Mouse (Mus musculus): ENCODE measurements around the gene Ddo.
A peak's percentile ranks its signal among the peaks of the same experiment; 100 is the strongest.

Gene Ddo

DNA sequence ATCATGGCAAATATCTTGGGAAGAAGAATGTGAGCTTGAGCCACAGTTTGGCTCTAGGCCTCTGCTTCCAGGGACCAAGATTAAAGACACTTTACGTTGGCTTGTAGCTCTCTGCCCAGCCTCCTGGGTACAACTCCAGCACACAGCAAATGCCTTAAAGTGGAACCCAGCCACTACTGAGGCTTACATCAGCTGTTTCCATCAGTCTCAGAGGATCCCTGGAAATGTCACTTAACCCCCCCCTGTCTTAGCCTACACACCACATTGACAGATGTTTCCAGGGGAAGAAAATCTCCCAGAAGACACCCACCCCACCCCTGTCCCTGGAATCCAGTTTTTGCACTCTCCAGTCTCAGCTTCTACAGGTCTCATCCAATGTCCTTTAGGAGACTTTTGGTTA, 37.1 kb downstream of the Ddo start:
- DNase-seq = no peak

DNA sequence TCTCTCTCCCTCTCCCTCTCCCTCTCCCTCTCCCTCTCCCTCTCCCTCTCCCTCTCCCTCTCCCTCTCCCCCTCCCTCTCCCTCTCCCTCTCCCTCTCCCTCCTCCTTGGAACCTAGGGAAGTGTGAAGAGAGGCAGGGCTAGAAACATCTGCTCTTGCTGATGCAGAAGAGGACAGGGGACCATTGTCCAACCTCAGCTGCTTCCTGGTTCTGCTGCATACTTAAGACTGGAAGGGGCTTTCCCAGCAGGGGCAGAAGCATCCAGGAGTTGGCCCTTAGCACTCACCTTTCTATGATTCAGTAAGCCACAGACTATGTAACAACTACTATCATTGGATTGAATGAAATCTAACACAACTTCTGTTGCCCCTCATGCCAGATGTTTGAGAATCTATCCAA, 38.8 kb downstream of the Ddo start:
- no peak for DNase-seq

DNA sequence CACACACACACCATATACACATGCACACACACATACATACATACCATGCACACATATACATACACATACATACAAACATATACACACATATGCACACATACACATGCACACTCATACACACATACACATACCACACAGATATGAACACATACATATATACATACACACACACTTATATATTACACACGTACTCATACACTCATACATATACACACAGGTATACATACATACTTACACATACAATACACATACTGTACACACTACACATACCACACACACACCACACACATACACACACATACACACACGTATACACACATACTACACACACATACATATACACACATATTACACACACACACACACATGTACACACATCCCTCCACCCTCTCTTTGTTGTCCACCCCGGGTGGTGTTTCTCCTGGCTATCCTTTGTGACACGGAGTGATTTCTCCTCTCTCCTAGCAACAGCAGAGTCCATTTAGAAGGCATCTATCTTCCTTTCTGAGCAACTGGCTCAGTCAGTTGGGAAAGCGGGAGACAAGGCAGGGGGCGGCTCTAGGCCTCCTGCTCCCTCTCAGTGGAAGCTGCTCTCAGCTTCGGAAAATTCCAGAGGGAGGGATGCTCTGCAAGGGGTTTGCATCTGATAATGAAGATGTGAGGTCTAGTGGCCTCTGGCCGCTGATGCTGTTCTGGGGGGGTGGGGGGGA, 42.9 kb downstream of the Ddo start:
- DNase-seq = no peak

DNA sequence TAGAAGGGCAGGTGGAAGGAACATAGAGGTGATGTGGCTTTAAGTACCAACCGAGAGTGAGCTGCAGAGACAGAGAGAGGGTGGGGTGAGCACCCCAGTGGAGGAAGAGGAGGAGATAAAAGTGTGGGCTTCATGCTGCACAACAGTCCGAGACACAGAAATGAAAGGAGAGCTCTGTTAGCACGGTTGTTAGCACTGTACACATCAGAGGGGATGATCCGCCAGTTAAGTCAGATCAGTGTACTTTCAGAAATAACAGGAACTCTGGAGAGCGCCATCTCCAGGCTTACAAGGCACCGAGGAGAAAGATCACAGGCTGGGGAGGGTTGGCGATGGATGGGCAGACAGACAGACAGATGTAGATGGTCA, 43.5 kb downstream of the Ddo start:
- DNase-seq = no peak

DNA sequence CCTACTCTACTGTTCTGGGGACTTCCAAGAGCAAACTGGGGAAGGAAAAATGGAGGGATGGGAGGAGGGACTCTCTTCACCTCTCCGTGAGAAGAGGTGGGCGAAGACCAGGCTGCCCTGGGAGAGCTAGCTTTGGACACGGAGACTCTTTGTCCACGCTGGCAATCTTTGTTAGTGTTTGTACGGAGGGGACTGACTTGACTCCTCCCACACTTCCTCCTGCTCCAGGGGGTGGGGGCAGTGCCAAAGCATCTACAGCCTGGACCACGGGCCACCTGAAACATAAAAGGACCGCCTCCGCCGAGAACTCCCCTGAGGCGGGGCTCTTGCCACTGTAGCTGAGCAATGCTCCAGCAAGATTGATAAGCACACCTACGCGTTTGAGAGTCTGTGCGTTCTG, 44.3 kb downstream of the Ddo start:
- DNase-seq = no peak

DNA sequence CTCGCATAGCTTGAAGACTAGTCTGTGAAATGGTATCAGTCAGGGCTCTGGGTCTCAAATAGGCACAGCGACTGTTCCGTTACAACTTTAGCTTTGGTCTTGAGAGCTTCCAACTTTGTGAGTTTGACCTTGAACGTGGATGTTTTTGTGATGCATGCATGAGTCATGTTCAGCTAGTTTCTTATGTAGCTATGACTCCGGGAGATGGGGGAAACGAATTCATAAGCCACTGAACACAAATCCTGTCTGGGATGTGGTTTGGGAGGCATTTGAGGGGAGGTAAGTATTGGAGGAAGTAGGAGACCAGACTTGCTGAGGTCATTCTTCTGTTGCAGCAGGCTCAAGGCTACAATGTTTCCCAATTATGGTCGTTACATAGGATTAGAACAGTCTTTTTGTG, 46.1 kb downstream of the Ddo start:
- DNase-seq = no peak

DNA sequence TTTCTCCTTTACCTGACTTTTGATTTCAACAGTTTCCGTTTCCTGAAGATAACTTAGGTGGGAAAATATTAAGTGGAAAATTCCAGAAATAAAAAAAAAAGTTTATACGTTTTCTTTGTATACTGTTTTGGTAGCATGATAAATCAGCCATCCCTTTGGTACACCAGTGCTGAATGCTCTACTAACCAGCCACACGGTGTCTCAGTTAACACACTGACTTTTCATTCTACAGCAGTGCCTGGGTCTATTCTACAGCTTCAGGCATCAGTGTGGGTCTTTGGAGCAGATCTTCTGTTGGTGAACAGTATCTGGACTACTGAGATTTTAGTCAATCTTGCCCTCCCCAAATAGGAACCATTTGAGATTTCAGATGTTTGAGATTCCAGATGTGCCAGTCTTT, 48.7 kb downstream of the Ddo start:
- no peak for DNase-seq

DNA sequence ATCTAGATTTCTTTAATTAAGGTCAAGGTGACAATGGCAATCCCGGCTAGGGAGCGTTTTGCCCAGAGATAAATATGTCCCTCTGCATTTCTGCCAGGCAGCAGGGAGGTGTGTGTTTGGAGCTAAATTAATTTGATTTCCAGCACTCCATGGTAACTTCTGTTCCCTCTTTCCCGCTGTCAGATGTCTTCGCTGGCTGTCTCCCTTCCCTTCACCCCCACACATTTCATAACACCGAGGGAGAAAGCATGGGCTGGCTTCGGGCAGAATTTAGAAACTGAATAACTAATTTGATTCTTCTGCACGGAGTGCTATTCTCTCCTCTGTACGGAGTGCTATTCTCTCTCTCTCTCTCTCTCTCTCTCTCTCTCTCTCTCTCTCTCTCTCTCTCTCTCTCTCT, 52.7 kb downstream of the Ddo start:
- DNase-seq = peak; percentile 32

DNA sequence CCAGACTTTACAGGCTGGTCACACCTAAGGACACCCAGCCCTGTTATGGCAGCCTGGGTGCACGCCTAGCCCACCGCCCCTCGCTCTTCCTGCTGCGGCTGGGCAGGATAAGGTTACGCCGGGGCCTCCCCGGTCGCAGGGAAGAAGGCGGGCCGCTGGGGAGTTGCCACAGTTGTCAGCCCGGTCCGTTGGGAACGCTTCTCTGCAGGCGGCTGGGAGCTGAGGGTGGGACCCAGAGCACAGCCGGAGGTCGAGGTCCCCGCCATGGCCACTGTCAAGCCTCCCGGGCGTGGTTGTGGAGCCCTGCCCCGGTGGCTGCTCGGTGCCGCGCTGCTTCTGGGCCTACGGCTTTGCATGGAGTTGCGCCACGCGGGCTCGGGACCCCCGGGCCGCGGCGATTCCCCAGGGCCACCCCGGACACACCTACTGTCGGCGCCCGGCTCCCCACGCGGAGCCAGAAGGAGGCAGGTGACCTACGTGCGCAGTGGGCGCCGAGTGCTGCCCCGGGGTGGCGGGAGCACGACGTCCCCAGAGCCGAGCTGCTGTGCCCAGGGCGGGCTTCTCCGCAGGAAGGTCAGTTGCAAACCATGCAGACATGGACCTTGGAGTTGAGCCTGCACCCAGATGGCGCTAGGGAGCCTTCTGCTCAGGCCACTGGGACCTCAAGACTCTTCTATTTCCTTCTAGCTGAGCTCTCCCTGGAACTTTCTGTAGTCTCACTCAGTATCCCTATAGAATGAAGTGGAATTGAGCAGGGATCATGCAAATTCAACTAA, 53.5 kb downstream of the Ddo start, which contains the start of gene Mettl24:
Mettl24 (plus strand) TSS at position 191 of the 776 bp plus-strand sequence.
- DNase-seq = peak; percentile 80

DNA sequence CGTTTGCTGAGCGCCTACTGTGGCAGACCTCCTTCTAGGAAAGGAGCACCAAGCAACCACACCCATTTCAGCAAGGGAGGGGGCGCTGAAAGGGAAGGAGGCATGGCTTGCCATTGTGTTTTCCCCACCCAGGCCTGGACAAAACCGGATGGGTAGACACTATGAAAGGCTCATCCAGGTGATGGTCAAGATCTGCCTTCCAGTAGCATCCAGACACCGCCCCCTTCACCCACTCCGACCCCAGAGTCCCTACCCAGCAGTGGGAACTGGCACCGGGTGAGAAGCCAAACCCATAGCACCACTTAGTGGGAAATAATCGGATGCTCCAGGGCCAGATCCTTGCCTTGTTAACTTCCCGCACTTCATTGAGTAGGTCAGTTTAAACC, 54.0 kb downstream of the Ddo start:
- peak; percentile 16 for DNase-seq

DNA sequence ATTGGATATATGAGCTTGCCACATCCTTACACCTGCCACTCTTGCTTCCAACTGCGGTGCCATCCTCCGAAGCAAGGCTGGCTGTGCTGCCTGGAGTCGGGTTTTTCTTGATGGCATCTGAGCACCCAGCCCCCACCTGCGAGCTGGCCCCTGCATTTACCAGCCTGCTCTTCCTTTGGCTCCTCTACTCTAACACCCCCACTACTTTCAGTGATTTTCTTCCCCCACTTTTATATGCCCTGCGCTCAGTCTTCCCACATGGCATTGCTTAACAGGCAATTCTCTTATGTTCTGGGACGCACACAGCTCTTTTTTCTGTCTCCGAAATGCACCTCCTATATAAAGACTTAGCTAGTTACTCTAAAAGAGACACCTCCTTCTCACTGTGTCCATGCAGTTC, 54.5 kb downstream of the Ddo start:
- DNase-seq = no peak

DNA sequence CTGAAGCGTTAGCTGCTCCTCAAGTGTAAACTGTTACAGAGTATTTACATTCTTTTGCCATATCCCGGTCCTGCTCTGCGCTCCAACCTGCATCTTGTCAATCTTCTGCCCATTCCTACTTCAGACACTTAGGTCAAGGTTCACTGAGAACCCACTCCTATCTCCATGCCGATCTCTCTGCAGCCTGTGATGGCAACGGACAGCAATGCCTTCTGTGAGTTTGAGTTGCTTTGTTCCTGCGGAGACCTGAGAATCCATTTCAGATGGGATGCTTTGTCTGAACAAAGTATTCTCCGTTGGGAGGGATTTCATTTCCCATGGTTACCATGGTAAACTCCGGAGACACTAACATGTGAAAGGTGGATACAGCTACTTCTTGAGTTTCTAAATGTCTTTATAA, 55.8 kb downstream of the Ddo start:
- no peak for DNase-seq

DNA sequence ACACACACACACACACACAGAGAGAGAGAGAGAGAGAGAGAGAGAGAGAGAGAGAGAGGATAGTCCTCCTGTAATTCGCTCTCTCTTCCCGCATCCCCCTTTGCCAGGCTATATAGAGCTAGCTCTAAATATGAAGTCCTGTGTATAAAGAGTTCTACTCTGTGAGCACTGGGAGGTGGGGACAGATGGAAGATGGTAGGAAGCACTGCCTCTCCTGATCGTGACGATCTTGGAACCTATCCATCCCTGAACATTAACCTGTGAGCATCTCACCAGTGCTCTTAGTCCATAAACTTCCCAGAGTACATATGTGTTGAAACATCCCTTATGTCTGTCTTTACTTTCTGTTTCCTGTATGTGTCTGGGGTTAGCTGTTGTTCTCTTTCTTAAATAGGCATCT, 57.2 kb downstream of the Ddo start:
- DNase-seq = no peak

DNA sequence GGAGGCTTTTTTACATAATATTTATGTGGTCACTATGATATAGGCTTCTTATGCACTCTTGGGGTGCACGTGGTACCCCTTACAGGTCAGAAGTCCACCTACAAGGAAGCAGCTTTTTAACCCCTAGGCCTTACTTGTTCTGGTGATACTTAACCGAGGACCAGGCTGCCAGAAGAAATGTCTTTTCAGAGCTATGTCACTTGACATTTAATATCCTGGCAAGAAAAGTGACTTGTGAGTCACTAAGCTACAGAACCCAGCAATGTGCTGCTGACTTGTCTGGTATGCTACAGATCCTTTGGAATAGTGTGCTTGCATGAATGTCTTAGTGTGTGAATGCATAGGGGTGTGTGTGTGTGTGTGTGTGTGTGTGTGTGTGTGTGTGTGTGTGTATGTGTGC, 57.6 kb downstream of the Ddo start:
- no peak for DNase-seq

DNA sequence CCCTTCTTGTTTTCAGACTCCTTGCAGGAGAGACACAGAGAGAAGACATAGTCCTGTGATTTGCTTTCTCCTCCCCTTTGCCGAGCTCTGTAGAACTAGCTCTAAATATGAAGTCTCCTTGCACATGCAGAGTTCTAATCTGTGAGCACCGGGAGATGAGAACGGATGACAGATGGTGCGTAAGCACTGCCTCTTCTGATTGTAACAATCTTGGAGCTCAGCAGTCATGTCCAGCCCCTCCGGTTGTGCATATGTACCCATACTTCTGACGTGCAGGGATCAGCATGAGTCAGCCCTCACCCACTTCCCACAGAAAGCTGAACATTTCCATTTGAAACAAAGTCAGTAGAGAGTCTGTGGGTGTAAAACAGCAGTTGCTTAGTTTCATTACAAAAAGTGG, 58.5 kb downstream of the Ddo start:
- no peak for DNase-seq

DNA sequence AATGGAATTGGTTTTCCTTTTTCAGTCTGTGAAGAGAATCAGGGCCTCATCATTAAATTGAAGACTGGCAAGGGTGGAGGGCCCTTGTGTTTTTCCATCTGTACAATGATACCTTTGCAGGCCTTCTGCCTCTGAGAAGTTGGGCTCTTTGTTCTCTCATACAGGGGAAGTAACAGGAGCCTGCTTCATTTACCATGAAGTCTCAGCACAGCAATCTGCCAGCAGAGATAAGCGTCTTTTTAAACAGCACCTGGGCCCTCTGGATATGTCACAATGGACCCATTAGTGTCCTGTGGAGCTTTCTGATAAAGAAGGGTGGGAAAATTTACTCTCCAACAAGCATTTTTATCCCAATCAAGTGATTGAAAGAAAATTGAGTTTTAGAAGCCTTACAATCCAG, 59.1 kb downstream of the Ddo start:
- no peak for DNase-seq

DNA sequence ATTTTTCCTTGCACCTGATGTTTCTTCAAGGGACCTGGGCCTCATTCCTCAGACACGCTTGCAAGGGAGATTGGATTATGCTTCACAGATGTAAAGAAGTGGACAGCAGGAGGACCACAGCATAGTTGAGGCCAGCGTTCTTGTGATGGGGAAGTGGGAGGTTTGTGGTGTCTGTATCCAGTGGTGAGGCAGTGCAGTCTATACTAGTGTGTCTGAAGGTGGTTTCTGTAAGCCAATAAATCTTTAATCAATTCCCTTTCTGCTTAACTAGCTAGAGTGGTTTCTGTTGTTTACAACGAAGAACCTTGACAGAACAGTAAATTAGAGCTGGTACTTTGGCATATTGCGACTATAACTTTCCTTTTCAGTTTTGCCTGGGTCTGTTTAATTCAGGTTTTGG, 68.8 kb downstream of the Ddo start:
- DNase-seq = no peak

DNA sequence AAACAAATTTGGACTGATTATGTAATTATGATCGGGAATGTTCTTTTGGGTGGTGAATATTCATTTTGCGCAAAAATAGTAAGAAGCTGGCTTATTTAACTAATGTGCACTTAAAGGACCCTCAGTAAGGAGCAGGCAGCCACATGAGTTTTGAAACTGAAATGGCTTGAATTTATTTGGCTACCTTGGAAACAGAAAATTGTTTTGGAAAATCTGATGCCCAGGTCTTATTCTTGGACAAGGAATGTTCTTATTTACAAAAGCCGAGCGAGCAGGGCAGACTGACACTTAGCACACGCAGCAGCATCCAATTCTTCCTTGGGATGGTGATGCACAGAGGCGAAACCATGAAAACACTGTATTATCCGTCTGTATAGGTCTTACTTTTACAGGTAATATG, 81.3 kb downstream of the Ddo start:
- DNase-seq = no peak

DNA sequence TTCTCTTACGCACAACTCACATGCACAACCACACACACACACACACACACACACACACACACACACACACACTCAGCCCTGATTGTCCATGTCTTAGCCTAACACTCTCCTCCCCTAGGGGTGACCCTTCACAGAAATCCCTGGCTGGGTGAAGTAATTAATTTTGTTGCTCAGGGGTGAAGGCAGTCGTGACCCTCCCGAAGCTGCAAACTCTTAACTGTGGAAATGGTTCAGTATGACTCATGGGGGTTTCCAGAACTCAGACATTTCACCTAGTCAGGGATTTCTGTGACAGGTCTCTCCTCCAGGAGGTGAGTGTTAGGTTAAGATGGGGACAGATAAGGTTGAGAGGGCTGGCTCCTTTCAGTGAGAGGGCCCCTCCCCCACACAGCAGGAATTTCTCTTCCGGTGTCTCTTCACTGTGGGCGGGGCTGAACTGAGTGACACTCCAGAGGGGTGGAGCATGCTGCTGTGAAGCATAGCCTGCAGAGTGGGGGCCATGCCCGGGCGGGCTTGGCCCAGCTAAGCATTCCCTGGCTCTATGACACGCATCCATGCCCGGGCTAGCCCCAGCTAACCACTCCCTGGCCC, 83.3 kb downstream of the Ddo start:
- no peak for DNase-seq

DNA sequence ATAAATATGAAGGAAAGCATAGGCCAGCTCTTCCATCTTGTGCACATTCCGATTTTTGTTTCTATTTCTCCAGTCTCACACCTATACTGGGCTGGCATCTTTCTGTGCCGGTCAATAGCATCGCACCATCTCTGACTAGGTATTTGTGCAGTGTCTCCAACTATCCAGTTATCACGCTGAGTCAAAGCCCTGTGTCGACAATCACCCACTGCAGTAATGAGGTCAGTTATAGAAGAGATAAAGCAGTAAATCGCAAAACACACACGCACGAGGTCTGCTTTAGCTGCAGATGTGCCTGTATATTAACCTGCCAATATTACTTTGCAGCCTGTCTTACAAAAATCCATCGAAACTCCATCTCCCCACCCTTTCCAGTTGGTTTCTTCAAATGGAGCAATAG, 84.0 kb downstream of the Ddo start:
- DNase-seq = no peak

DNA sequence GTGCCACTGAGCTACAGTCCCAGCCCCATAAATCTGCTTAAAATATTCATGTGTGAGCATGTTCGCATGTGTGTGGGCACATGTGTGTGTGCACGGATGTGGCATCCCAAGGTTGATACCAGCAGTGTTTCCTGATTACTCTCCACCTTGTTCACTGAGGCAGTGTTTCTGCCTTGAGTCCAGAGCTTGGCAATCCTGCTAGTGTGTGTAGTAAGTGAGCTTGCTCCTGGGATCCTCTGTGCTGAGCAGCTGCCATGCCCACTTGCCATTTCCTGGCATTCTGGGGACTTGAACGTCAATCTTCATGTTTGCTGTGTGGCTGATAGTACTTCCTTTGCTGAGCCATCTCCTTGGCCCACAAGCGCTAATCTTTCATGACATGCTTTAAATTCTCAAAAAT, 85.3 kb downstream of the Ddo start:
- DNase-seq = no peak

DNA sequence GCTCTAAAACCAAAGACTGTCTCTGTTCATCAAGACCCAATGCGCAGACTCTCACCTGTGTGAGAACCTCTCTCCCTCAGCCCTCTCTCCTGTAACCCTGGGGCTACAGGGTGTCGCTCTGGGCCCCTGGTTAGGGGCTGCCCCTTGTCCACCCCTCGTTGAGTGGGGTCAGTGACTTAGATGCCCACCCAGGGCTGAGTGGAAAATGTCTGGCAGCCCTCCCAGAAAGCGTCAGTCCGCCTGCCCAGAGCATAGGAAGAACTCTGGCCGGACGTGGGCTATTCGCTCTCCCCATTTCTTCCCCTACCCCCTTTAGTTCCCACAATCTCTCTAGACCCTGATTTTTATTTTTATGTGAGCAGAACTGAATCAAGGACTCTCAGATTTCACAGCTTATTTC, 86.5 kb downstream of the Ddo start:
- DNase-seq = no peak

DNA sequence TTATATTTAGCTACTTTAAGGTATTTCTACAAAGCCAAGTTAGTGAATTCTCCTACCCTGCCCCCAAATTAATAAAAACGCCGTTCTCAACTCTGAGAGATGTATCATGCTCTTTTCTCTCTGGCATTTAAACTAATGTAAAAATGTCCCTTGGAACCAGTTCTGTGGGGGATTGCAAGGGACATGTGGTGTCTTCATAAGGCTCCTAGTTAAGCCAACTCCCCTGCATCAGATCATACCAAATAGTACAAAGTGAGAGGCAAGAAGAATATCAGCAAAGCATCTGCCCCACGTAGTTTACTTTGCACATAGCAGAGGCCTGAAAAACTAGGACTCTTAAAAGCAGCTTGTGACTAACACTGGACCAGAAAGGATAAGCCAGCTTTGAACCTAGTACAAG, 86.9 kb downstream of the Ddo start:
- DNase-seq = no peak

DNA sequence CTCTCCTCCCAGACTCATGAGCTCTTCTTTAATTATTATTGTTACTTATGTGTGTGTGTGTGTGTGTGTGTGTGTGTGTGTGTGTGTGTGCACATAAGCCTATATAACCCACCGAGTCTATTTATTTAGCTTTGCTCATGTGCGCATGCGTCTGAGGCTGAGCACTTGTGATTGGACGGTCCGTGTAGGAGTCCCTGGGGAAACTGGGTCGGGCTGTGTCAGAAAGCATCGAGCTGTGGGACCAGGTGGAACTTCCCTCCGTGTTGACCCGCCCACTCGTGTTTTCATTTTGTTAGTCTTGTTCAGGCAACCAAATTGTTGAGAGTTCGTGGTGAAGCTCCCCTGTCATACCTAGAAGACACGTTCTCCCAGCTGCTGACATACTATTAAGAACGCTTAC, 88.6 kb downstream of the Ddo start:
- DNase-seq = no peak

DNA sequence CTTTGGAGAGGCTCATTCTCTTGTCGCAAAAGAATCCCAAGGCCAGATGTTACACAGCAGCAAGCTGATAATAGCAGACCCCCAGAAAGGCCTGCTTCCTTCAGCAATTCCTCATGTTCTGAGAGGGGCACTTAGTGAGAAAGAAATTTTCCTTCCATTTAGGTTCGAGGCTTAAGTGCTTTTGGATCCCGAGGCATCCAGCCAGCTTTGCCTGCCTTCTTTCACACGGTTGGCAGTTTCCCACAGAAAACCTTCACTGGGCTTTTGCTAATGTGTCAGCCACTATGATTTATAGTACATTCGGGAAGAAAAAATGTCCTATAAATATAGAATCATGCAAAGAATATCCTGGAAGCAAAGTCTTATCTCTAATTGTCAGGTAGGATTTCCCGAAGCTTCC, 89.3 kb downstream of the Ddo start:
- DNase-seq = no peak

All from cerebellum, adult 9-10 months (tissue).